Mouse (Mus musculus) retina, postnatal 7 days (tissue): ENCODE measurements around the gene Clec1b.

Source experiments
- DNase-seq: peaks from one replicate; pipeline ENCODE4 v3.0.0-alpha.2; 2012; ENCODE audit warnings: low read depth, low spot score

The Clec1b gene

GRCm38 (mm10) chr6:129396997-129397396 is at the start of gene Clec1b:
Gene Clec1b, plus strand, starts transcription at chr6:129397297.
- no peak for DNase-seq

GRCm38 (mm10) chr6:129349524-129350352 is 47.4 kb upstream of the Clec1b start:
- DNase-seq = no peak

- no peak for DNase-seq
Observed at GRCm38 (mm10) chr6:129351091-129351490, 46.0 kb upstream of the Clec1b start.

- DNase-seq = no peak
Observed at GRCm38 (mm10) chr6:129355774-129356173, 41.3 kb upstream of the Clec1b start.

- no peak for DNase-seq
Observed at GRCm38 (mm10) chr6:129356430-129356829, 40.7 kb upstream of the Clec1b start.

- no peak for DNase-seq
Observed at GRCm38 (mm10) chr6:129359515-129359914, 37.6 kb upstream of the Clec1b start.

- no peak for DNase-seq
Observed at GRCm38 (mm10) chr6:129363942-129364341, 33.2 kb upstream of the Clec1b start.

- peak; percentile 28 for DNase-seq
Observed at GRCm38 (mm10) chr6:129365959-129366359, 31.1 kb upstream of the Clec1b start.

- DNase-seq = no peak
Observed at GRCm38 (mm10) chr6:129369374-129370132, 27.5 kb upstream of the Clec1b start.

GRCm38 (mm10) chr6:129374937-129375471 is 22.1 kb upstream of the Clec1b start:
- DNase-seq = no peak

GRCm38 (mm10) chr6:129380454-129380853 is 16.6 kb upstream of the Clec1b start:
- no peak for DNase-seq

GRCm38 (mm10) chr6:129381736-129382135 is 15.4 kb upstream of the Clec1b start:
- DNase-seq = no peak

- no peak for DNase-seq
Observed at GRCm38 (mm10) chr6:129383466-129383865, 13.6 kb upstream of the Clec1b start.

GRCm38 (mm10) chr6:129385000-129385399 is 12.1 kb upstream of the Clec1b start:
- no peak for DNase-seq

- DNase-seq = no peak
Observed at GRCm38 (mm10) chr6:129385774-129386173, 11.3 kb upstream of the Clec1b start, which contains the start of gene Clec12b. Gene Clec12b, minus strand, starts transcription at chr6:129385874.

- DNase-seq = peak; percentile 2
Observed at GRCm38 (mm10) chr6:129393087-129393720, 3.9 kb upstream of the Clec1b start.

GRCm38 (mm10) chr6:129393732-129394131 is 3.4 kb upstream of the Clec1b start:
- DNase-seq = no peak

GRCm38 (mm10) chr6:129399945-129400344 is 2.8 kb downstream of the Clec1b start:
- DNase-seq = peak; percentile 9

GRCm38 (mm10) chr6:129402404-129402803 is 5.3 kb downstream of the Clec1b start:
- DNase-seq = no peak

GRCm38 (mm10) chr6:129403391-129403790 is 6.3 kb downstream of the Clec1b start:
- DNase-seq = no peak

GRCm38 (mm10) chr6:129405999-129406398 is 8.9 kb downstream of the Clec1b start:
- DNase-seq = no peak

- DNase-seq = no peak
Observed at GRCm38 (mm10) chr6:129407324-129407723, 10.2 kb downstream of the Clec1b start.
